Mouse (Mus musculus) monocyte, adult 59 days (primary cell): ENCODE measurements around the gene Zscan21. TPM values are rescaled to one million over a fixed set of nuclear protein-coding genes. Genes with fewer than 3 reads are reported as not detected.

Experiments
- total RNA-seq, 2 experiments: library from RNA; stranded (reverse); gene quantifications; one replicate each; pipeline ENCODE4 v1.2.4; 2023

The Zscan21 gene
- total RNA-seq = 1 to 10 TPM; 7.0 to 7.9 TPM

GRCm38 (mm10) chr5:138116255-138117198 lies at the start of gene Zscan21:
Gene Zscan21, plus strand, starts transcription at chr5:138116903.

DNA sequence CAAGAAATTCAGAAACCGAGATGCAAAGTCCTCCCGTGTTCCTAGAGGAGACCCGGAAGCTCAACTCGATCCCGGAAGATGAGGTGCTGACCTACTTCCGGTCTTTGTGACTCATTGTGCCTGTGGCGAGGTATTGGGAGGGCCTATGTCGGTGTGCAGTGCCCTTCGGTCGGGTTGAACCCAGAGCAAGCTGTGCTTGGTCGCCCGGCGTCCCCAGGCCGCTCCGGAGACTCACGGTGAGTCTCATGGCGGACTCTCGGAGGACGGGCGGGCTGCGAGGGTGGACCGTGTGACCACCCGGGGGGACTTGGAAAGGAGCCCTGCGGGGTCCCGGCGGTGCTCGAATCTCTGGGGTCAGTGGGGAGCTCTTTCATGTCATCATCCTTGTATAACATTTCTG lies 31.7 kb upstream of the Zscan21 start, which contains the start of gene Zkscan1:
Gene Zkscan1, plus strand, starts transcription at position 89 of the 400 bp plus-strand sequence.

GRCm38 (mm10) chr5:138155443-138155976 lies 38.8 kb downstream of the Zscan21 start, which contains the start of gene Zfp113:
Gene Zfp113, minus strand, starts transcription at chr5:138155744.

DNA sequence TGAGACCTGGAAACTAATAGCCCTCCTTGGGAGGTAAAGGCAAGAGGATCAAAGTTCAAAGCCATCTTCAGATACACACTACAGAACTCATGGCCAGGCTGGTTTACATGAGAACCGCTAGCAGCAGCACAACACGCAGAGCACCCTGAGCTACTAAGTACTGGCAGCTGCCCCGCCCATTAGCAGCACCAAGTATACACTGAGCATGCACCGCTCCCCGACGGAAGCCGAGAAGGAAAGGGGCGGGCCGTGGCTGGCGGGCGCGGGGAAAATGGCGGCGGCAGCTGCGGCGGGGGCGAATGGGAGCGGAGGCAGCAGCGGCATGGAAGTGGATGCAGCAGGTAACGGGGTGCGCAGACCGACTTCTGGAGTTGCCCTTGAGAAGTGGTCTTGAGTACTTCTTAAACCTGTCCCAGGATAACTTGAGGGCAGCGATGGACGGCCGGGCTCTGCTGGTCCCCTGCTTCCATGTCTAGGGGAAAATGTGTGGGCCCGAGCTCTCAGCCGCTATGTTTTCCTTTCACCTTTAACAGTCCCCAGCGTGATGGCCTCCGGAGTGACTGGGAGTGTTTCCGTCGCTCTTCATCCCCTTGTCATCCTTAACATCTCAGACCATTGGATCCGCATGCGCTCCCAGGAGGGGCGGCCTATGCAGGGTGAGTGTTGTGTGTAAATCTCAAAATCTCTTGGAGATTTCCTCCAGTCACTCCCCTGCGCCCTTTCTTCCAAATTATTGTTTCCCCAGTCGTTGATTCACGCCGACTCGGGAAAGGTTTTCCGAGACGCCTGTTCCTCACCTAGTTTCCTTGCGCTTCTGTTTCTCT lies 44.4 kb downstream of the Zscan21 start, which contains the start of gene Cops6:
Gene Cops6, plus strand, starts transcription at position 230 of the 824 bp plus-strand sequence.

DNA sequence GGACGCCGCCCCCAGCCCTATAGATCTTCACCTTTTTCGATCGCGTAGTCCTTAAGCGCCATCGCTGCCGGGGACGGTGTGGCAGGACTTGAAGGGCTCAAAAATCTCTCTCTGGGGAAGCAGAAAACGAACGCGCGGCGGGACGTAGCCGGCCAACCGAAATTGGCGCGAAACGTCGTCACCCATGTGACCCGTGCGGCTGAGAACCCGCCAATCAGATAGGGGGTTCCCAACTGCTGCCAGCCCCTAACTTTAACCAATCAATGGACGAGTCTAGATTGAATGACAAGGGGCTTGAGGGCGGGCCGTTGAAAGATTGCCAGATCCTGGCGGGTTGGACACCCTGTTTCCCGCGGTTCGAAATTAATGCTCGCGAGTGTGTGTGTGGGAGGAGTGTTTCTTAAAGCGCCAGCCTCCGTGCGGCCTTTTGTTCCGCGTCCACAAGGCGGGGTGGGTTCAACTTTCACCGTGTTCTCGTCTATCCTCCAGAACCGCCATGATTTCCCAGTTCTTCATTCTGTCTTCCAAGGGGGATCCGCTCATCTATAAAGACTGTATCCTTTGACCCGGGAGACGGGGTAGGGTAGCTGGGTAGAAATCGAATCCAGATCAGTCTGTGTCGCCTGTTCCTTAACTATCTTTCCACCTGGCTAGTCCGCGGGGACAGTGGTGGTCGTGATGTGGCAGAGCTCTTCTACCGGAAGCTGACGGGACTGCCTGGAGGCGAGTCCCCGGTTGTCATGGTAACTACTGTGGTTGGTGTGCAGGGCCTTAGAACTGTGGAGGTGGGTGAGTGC lies 55.2 kb downstream of the Zscan21 start, which contains the start of the genes Ap4m1 and Mcm7:
Gene Ap4m1, plus strand, starts transcription at position 308 of the 797 bp plus-strand sequence.
Gene Mcm7, minus strand, starts transcription at position 728 of the 797 bp plus-strand sequence.

Other genes with a start within 250 kb of the Zscan21 start
- gene Pilrb2, start 245.1 kb upstream of the Zscan21 start, total RNA-seq = 100 to 1,000 TPM; 304 to 357 TPM
- not detected for gene Cyp3a13, start 195.3 kb upstream of the Zscan21 start, total RNA-seq
- not detected for gene Gjc3, start 153.8 kb upstream of the Zscan21 start, total RNA-seq
- not detected for gene Azgp1, start 135.4 kb upstream of the Zscan21 start, total RNA-seq
- not detected for gene Smok3a, start 95.6 kb upstream of the Zscan21 start, total RNA-seq
- gene Smok3b, start 95.5 kb upstream of the Zscan21 start, total RNA-seq = not detected
- gene Smok3c, start 63.7 kb upstream of the Zscan21 start, total RNA-seq = not detected
- 10 to 100 TPM; 11.2 to 12.3 TPM for gene Zkscan1, start 31.8 kb upstream of the Zscan21 start, total RNA-seq
- gene Zfp113, start 38.8 kb downstream of the Zscan21 start, total RNA-seq = 1 to 10 TPM; 2.5 to 3.6 TPM
- gene Cops6, start 44.2 kb downstream of the Zscan21 start, total RNA-seq = 10 to 100 TPM; 45.2 to 52.4 TPM
- 10 to 100 TPM; 44.6 to 51.6 TPM for gene Ap4m1, start 55.1 kb downstream of the Zscan21 start, total RNA-seq
- gene Mcm7, start 55.5 kb downstream of the Zscan21 start, total RNA-seq = 10 to 100 TPM; 22.7 to 24.9 TPM
- gene Taf6, start 70.5 kb downstream of the Zscan21 start, total RNA-seq = 10 to 100 TPM; 22.3 to 23.2 TPM
- 10 to 100 TPM; 12.7 to 16.3 TPM for gene Cnpy4, start 70.6 kb downstream of the Zscan21 start, total RNA-seq
- gene Mblac1, start 77.4 kb downstream of the Zscan21 start, total RNA-seq = 1 to 10 TPM; 3.1 to 4.2 TPM
- gene Nxpe5, start 109.0 kb downstream of the Zscan21 start, total RNA-seq = 1 to 10 TPM; 6.4 to 8.4 TPM
- 10 to 100 TPM; 77.4 to 83.2 TPM for gene Lamtor4, start 138.6 kb downstream of the Zscan21 start, total RNA-seq
- 10 to 100 TPM; 54.7 to 72.0 TPM for gene BC037034, start 147.1 kb downstream of the Zscan21 start, total RNA-seq
- gene Gal3st4, start 155.9 kb downstream of the Zscan21 start, total RNA-seq = under 1 TPM in 1 of 2 experiments, not detected in 1; 0.30 TPM
- not detected for gene Gm43720, start 163.1 kb downstream of the Zscan21 start, total RNA-seq
- gene Gpc2, start 163.1 kb downstream of the Zscan21 start, total RNA-seq = 1 to 10 TPM; 2.0 to 2.5 TPM
- gene Stag3, start 163.3 kb downstream of the Zscan21 start, total RNA-seq = 1 to 10 TPM in 1 of 2 experiments, under 1 TPM in 1; 0.67 to 1.6 TPM
- gene Pvrig, start 225.1 kb downstream of the Zscan21 start, total RNA-seq = 10 to 100 TPM in 1 of 2 experiments, 1 to 10 TPM in 1; 8.9 to 11.7 TPM